Mouse (Mus musculus) stomach, postnatal 0 days (tissue): ENCODE results near the gene Babam2. TPM values are rescaled to one million over a fixed set of nuclear protein-coding genes. Genes with fewer than 3 reads are reported as not detected.

Experiments
- ATAC-seq: fragments of 200-750 bp; cut with Nextera tagmentation; 2 replicates; pipeline ENCODE4 v1.8.0; 2017; ENCODE audit not compliant: low FRiP score, low TSS enrichment
- DNase-seq: peaks from one replicate; pipeline ENCODE4 v3.0.0-alpha.2; 2016; ENCODE audit warnings: low spot score
- H3K27ac ChIP-seq: fragments of 300-500 bp; sonication (generic); replicated peaks from 2 replicates; pipeline ENCODE4 v1.5.1; 2014; ENCODE audit warnings: mild to moderate bottlenecking, control low read depth
- H3K27me3 ChIP-seq: fragments of 300-500 bp; sonication (generic); 2 replicates; pipeline ENCODE4 v1.6.1; 2014; ENCODE audit warnings: low read length; ENCODE audit not compliant: control insufficient read depth, insufficient read depth
- H3K36me3 ChIP-seq: fragments of 300-500 bp; sonication (generic); 2 replicates; pipeline ENCODE4 v1.6.1; 2014; ENCODE audit warnings: low read length, mixed read lengths; ENCODE audit not compliant: control insufficient read depth, insufficient read depth
- H3K4me1 ChIP-seq: fragments of 300-500 bp; sonication (generic); replicated peaks from 2 replicates; pipeline ENCODE4 v1.6.1; 2014; ENCODE audit warnings: antibody characterized with exemption; ENCODE audit not compliant: control insufficient read depth, insufficient read depth
- H3K4me2 ChIP-seq: fragments of 300-500 bp; sonication (generic); replicated peaks from 2 replicates; pipeline ENCODE4 v1.6.1; 2014; ENCODE audit warnings: low read depth, mild to moderate bottlenecking, control low read depth, moderate library complexity
- H3K4me3 ChIP-seq: fragments of 300-500 bp; sonication (generic); 2 replicates; pipeline ENCODE4 v1.5.1; 2014; ENCODE audit warnings: low read depth, low read length, control low read depth
- H3K9ac ChIP-seq: fragments of 300-500 bp; sonication (generic); 2 replicates; pipeline ENCODE4 v1.6.1; 2014; ENCODE audit warnings: mild to moderate bottlenecking, low read length, control low read depth, mixed read lengths
- H3K9me3 ChIP-seq: fragments of 300-500 bp; sonication (generic); 2 replicates; pipeline ENCODE4 v1.6.1; 2016; ENCODE audit warnings: low read length; ENCODE audit not compliant: control insufficient read depth
- CTCF ChIP-seq: IDR thresholded peaks from 2 replicates; pipeline ENCODE4 v1.5.1; 2016; ENCODE audit warnings: antibody characterized with exemption, low read depth, mild to moderate bottlenecking, moderate library complexity
- EP300 ChIP-seq: optimal IDR thresholded peaks from 2 replicates; pipeline ENCODE3; 2016; ENCODE audit warnings: antibody characterized with exemption
- WGBS: fragments of 180-500 bp; shearing (Covaris S2); extraction: QIAGEN DNeasy Blood & Tissue Kit; methylation state at CpG from one replicate; pipeline ENCODE4 v1.1.7; 2014; 5-methylcytosine and 5-hydroxymethylcytosine counted together
- polyA plus RNA-seq: library from polyadenylated mRNA; unstranded; fragments of >200 nt; fragmentation: Nextera tagmentation; extraction: Ambion mirVana; gene quantifications from 2 replicates; pipeline ENCODE4 v1.2.1, GENCODE M21; 2015

The Babam2 gene
- polyA plus RNA-seq, 1 experiment from 2014 or later: 44.9 TPM

DNA sequence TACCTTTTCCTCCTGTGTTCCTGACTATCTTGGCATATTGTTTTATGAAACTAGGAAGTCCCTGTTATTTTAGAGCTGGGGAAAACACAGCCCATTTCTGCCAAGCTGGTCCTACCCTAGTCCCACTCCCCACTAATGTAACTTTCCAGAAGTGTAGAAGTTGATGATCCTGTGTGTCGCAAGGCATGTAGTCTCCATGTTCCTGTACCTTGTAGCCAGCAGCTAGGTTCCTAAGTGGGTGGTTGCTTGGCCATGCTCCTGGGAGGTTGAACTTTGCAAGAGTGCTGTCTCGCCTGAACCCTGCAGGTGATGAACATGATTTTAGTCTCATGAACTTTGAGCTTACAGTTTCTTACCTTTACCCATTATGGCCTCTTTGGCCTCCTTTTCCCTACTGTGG lies 211.3 kb downstream of the Babam2 start:
- no peak overlapping the region for H3K4me2 ChIP-seq
- no peaks in the 10 kb centered on the region for H3K9me3 ChIP-seq
- 0 out of 2 replicates have a peak, but pooled peaks cover 2% of the 10 kb centered on the region for H3K4me1 ChIP-seq
- no peak overlapping the region for H3K4me3 ChIP-seq
- no peak for ATAC-seq
- H3K27ac ChIP-seq: no peak overlapping the region
- 95% methylated on average over 2 of the region's 2 CpGs for WGBS
- H3K9ac ChIP-seq: no peak overlapping the region
- TF ChIP-seq EP300 (no peak), CTCF (no peak)
- no peaks in the 10 kb centered on the region for H3K36me3 ChIP-seq
- DNase-seq: no peak
- no peaks in the 10 kb centered on the region for H3K27me3 ChIP-seq

DNA sequence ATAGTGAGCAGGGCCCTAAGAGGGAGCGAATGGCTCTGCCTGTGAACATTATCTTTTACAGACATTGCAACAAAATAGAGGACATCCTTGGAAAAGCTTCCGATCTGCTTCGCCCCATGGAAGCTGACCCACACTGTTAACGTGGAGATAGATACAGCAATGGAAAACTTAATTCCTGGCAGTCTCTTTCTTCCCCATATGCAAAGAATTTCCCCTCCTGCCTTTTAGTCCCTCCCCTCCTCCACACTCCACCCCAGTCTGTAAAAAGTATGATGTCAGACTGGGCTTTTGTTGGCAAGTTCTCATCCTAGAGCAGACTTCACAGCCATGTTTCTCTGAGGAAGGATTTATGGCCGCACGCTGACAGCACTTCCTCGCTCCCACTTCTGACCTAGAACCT lies 218.8 kb downstream of the Babam2 start:
- Histone ChIP-seq H3K27me3 (no peaks in the 10 kb centered on the region), H3K4me3 (no peak overlapping the region), H3K9ac (no peak overlapping the region), H3K36me3 (no peaks in the 10 kb centered on the region), H3K9me3 (no peaks in the 10 kb centered on the region), H3K4me1 (no peaks in the 10 kb centered on the region), H3K4me2 (no peak overlapping the region), H3K27ac (no peak overlapping the region)
- no peak for DNase-seq
- no peak for TF ChIP-seq CTCF
- no peak for TF ChIP-seq EP300
- 73% methylated on average over 7 of the region's 7 CpGs for WGBS
- no peak for ATAC-seq

DNA sequence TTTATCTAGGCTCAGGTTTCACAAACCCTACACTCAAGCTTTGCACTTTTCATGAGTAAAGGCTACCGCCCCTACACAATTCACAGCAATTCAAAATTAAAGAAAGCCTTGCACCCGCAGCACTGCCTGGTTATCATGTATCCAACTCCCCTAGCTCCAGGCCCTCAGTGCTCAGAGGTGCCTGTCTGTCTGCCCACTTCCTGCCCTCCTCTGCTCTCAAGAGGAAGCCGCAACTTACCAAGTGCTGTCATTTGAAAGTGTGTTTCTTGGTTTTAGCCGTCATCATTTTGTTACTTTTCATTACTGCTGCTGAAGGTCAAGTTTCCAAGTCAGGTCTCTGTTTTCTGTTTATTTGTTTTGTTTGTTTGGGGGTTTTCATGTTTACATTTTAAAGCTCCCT lies 221.1 kb downstream of the Babam2 start:
- Histone ChIP-seq H3K27ac (no peak overlapping the region), H3K4me2 (no peak overlapping the region), H3K9ac (no peak overlapping the region), H3K4me3 (no peak overlapping the region), H3K27me3 (no peaks in the 10 kb centered on the region), H3K9me3 (no peaks in the 10 kb centered on the region), H3K36me3 (no peaks in the 10 kb centered on the region), H3K4me1 (no peaks in the 10 kb centered on the region)
- no peak for TF ChIP-seq CTCF
- no peak for TF ChIP-seq EP300
- 92% methylated on average over 4 of the region's 4 CpGs for WGBS
- no peak for ATAC-seq
- no peak for DNase-seq

DNA sequence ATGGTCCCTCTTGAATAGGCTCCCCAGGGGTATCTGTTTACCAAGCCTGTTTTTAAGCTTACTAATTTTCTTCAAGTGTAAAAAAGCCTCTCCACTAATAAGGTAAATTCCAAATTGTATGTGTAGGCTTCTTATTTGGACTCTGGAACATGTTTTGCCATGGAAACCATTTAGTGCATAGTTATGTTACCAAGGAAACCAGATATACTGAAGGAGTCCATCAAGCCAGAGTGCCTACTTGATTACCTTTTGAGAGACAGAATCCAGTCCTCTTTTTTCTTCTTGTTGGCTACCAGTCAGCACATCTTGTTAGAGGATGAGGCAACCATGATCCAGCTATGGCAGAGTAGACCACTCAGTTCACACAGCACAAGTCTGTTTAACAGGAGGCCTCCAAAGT lies 222.6 kb downstream of the Babam2 start:
- Histone ChIP-seq H3K4me1 (no peaks in the 10 kb centered on the region), H3K9ac (no peak overlapping the region), H3K36me3 (no peaks in the 10 kb centered on the region), H3K4me3 (no peak overlapping the region), H3K9me3 (no peaks in the 10 kb centered on the region), H3K27ac (no peak overlapping the region), H3K4me2 (no peak overlapping the region), H3K27me3 (no peaks in the 10 kb centered on the region)
- ATAC-seq (no peak), DNase-seq (no peak)
- TF ChIP-seq CTCF: no peak
- no peak for TF ChIP-seq EP300

DNA sequence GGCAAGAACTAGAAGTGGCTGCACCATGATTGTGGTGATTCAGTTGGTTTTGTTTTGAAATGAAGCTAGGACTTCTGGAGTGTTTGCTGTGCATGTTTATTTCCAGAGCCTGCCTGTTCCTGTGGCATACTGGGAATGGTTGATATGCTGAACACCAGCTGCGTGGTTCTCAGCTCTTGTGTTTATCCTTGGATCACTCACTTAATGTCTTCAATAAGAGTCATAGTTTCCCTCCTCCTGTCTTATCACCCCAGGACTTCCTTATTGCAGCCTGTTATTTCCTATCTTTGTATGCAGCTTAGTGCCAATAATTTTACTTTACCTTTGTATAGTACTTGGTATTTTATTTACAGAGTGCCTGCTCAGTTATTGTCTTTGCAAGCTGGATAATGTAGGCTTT lies 223.4 kb downstream of the Babam2 start:
- no peak overlapping the region for H3K4me2 ChIP-seq
- H3K9me3 ChIP-seq: no peaks in the 10 kb centered on the region
- no peaks in the 10 kb centered on the region for H3K4me1 ChIP-seq
- no peaks in the 10 kb centered on the region for H3K27me3 ChIP-seq
- TF ChIP-seq CTCF: no peak
- no peak overlapping the region for H3K4me3 ChIP-seq
- H3K27ac ChIP-seq: 0 out of 2 replicates have a peak overlapping the region, but pooled peaks have one; percentile 30
- no peak overlapping the region for H3K9ac ChIP-seq
- no peak; the same call in 1 of the 2 replicates for ATAC-seq
- WGBS: 47% methylated on average over 1 of the region's 1 CpGs
- H3K36me3 ChIP-seq: no peaks in the 10 kb centered on the region
- no peak for DNase-seq

DNA sequence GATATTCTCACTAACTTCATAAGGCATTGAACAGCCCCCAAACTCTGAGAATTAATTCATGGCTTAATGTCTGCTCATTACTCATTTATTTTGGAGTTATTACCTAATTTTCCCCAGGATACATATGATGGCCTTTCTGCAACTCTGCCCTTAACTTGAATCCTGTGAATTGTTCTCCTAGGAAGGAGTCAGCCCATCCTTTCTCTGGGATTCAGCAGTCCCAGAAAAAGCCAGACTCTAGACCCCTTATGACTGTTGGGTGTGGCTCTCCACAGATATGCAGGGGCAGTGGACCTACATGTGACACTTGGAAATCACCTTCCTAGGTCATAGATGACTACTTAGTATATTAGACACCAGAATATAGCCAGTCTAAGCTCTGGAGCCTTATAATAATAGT lies 226.6 kb downstream of the Babam2 start:
- TF ChIP-seq CTCF (no peak), EP300 (no peak)
- Histone ChIP-seq H3K4me1 (no peaks in the 10 kb centered on the region), H3K4me2 (no peak overlapping the region), H3K36me3 (no peaks in the 10 kb centered on the region), H3K9me3 (no peaks in the 10 kb centered on the region), H3K27ac (no peak overlapping the region), H3K9ac (no peak overlapping the region), H3K4me3 (no peak overlapping the region), H3K27me3 (no peaks in the 10 kb centered on the region)
- DNase-seq (no peak), ATAC-seq (no peak)
